Mouse (Mus musculus): Measurements from ENCODE around the gene Tmppe. TPM values are rescaled to one million over a fixed set of nuclear protein-coding genes. Genes with fewer than 3 reads are reported as not detected.

The Tmppe gene
- polyA plus RNA-seq, 1 experiment from 2014 or later: 9.9 TPM

GRCm38 (mm10) chr9:114455420-114455819 lies 54.5 kb downstream of the Tmppe start:
- H3K4me1 ChIP-seq (replicated peaks): 0 out of 2 replicates have a peak, but pooled peaks cover 3% of the 10 kb centered on the region
- no peak overlapping the region for H3K27ac ChIP-seq
- no peak for DNase-seq (ENCODE audit: low spot score)
- 89% methylated on average over 2 of the region's 2 CpGs for WGBS
- peaks cover 28% of the 10 kb centered on the region for H3K36me3 ChIP-seq
- H3K4me3 ChIP-seq: no peak overlapping the region
- H3K9me3 ChIP-seq: no peaks in the 10 kb centered on the region
- no peaks in the 10 kb centered on the region for H3K27me3 ChIP-seq (ENCODE audit: insufficient read depth, poor library complexity, severe bottlenecking)

Other genes with a start within 250 kb of the Tmppe start
- not detected in 2 replicates for gene Bcl2a1c, start 71.0 kb upstream of the Tmppe start, polyA plus RNA-seq (2016; fragmentation: Nextera tagmentation; extraction: Ambion mirVana)
- gene Crtap, start 10.4 kb upstream of the Tmppe start, polyA plus RNA-seq (2016; fragmentation: Nextera tagmentation; extraction: Ambion mirVana): 42.3 and 52.1 TPM in 2 replicates
- gene Glb1, start within 50 bp of the Tmppe start, polyA plus RNA-seq (2016; fragmentation: Nextera tagmentation; extraction: Ambion mirVana): 22.4 and 23.1 TPM in 2 replicates
- gene Ccr4, start 103.8 kb downstream of the Tmppe start, polyA plus RNA-seq (2016; fragmentation: Nextera tagmentation; extraction: Ambion mirVana): 0.07 TPM in 1 of 2 replicates, not detected in the other
- gene C130032M10Rik, start 114.6 kb downstream of the Tmppe start, polyA plus RNA-seq (2016; fragmentation: Nextera tagmentation; extraction: Ambion mirVana): 0.38 and 1.9 TPM in 2 replicates
- gene Trim71, start 163.3 kb downstream of the Tmppe start, polyA plus RNA-seq (2016; fragmentation: Nextera tagmentation; extraction: Ambion mirVana): 3.8 and 8.3 TPM in 2 replicates
- 67.4 and 68.7 TPM in 2 replicates for gene Cnot10, start 239.1 kb downstream of the Tmppe start, polyA plus RNA-seq (2016; fragmentation: Nextera tagmentation; extraction: Ambion mirVana)

Measured in hindbrain, embryonic 10.5 days (tissue).